Mouse (Mus musculus) spleen, adult 2 months (tissue): Measurements from ENCODE around the gene Vezt. TPM values are rescaled to one million over a fixed set of nuclear protein-coding genes. Genes with fewer than 3 reads are reported as not detected.

ENCODE experiments used
- DNase-seq, 2 experiments: peaks; one replicate each; pipeline versions ENCODE4 v3.0.0 to v3.0.0-alpha.2; 2012 to 2021; ENCODE audit warnings: low spot score in 2 of 2, low read depth in 1 of 2
- H3K27ac ChIP-seq: fragments of 200-500 bp; 2 replicates; pipeline ENCODE4 v1.5.1; 2012; ENCODE audit warnings: low read length, inconsistent platforms; ENCODE audit not compliant: insufficient read depth
- H3K27me3 ChIP-seq: fragments of 200-500 bp; 2 replicates; pipeline ENCODE4 v1.6.1; 2012; ENCODE audit warnings: mild to moderate bottlenecking, moderate library complexity, low read length, inconsistent platforms; ENCODE audit not compliant: control insufficient read depth, insufficient read depth
- H3K36me3 ChIP-seq: fragments of 200-500 bp; 2 replicates; pipeline ENCODE4 v1.6.1; 2012; ENCODE audit warnings: mild to moderate bottlenecking, low read length, inconsistent platforms; ENCODE audit not compliant: control insufficient read depth, insufficient read depth
- H3K4me1 ChIP-seq: fragments of 200-500 bp; 2 replicates; pipeline ENCODE4 v1.6.1; 2011; ENCODE audit warnings: inconsistent platforms; ENCODE audit not compliant: control insufficient read depth, insufficient read depth, insufficient read length
- H3K4me3 ChIP-seq: fragments of 200-500 bp; 2 replicates; pipeline ENCODE4 v1.5.1; 2011; ENCODE audit warnings: mild to moderate bottlenecking, inconsistent platforms; ENCODE audit not compliant: insufficient read depth, insufficient read length; ENCODE audit errors: extremely low read depth
- CTCF ChIP-seq: fragments of 200-500 bp; IDR thresholded peaks from 2 replicates; pipeline ENCODE4 v1.5.1; 2011; ENCODE audit warnings: mild to moderate bottlenecking, inconsistent platforms; ENCODE audit not compliant: insufficient read depth, insufficient read length, insufficient replicate concordance; ENCODE audit errors: extremely low read depth
- POLR2A ChIP-seq: fragments of 200-500 bp; IDR thresholded peaks from 2 replicates; pipeline ENCODE4 v1.6.1; 2011; ENCODE audit warnings: low read depth, low read length, inconsistent platforms
- WGBS: fragments of 180-500 bp; shearing (Covaris S2); methylation state at CpG from one replicate; pipeline ENCODE4 v1.1.7; 2018; 5-methylcytosine and 5-hydroxymethylcytosine counted together
- polyA plus RNA-seq: library from polyadenylated mRNA; depleted of rRNA; stranded (reverse); fragments of >200 nt; gene quantifications from 2 replicates; pipeline ENCODE4 v1.2.3, GENCODE M21; 2012

Gene Vezt
- polyA plus RNA-seq, 1 experiment: 4.8 TPM

DNA sequence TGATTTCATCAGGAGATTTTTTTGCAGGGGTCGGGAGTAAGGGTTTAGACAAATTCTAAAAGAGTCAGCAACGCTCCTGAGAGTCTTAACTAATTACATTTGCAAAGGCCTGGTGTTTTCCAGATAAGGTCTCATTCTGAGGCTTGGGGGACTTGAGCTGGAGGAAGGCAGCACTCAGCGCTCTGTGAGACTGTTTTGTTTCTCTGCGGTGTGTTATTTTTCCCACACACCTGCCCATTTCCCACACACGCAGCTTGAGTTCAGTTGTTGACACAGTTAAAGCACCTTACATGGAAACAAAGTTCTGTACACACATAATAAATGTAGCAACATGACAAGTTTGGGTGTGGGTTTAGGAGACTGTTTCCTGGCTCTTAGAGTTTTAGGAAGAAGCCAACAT lies 103.6 kb downstream of the Vezt start:
- 70% methylated on average over 5 of the region's 5 CpGs for WGBS
- TF ChIP-seq CTCF (no peak), POLR2A (no peak)
- DNase-seq: no peak

GRCm38 (mm10) chr10:93931431-93931830 lies 104.2 kb downstream of the Vezt start:
- WGBS: 80% methylated on average over 9 of the region's 9 CpGs
- Histone ChIP-seq H3K27me3 (no peaks in the 10 kb centered on the region), H3K27ac (no peak overlapping the region), H3K4me1 (no peaks in the 10 kb centered on the region), H3K36me3 (no peaks in the 10 kb centered on the region), H3K4me3 (no peak overlapping the region)
- TF ChIP-seq CTCF: no peak
- no peak for TF ChIP-seq POLR2A
- no peak for DNase-seq

More for the DNA sequence above, 103.6 kb downstream of the Vezt start:
- Histone ChIP-seq H3K27ac (no peak overlapping the region), H3K4me3 (no peak overlapping the region), H3K36me3 (no peaks in the 10 kb centered on the region), H3K4me1 (no peaks in the 10 kb centered on the region), H3K27me3 (no peaks in the 10 kb centered on the region)

- no peak for TF ChIP-seq POLR2A
- TF ChIP-seq CTCF: no peak
- no peaks in the 10 kb centered on the region for H3K36me3 ChIP-seq
- no peaks in the 10 kb centered on the region for H3K27me3 ChIP-seq
- 59% methylated on average over 4 of the region's 4 CpGs for WGBS
- no peak overlapping the region for H3K27ac ChIP-seq
- no peaks in the 10 kb centered on the region for H3K4me1 ChIP-seq
- no peak overlapping the region for H3K4me3 ChIP-seq
- DNase-seq: no peak
These were observed 105.3 kb downstream of the Vezt start for GRCm38 (mm10) chr10:93930236-93930824.

DNA sequence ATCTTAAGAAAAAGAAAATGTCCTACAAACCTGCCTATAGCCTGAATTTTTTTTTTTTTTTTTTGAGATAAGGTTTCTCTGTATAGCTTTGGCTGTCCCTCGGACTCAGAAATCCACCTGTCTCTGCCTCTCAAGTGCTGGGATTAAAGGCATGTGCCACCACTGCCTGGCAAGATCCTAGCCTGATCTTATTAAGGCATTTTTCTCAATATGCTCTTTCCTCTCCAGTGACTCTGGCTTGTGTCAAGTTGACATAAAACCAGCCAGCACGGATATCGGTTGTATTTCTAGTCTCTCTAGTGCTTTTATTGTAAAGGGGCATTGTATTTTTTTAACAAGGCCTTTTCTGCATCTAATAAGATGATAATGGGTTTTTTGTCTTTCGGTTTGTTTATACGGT lies 111.0 kb downstream of the Vezt start:
- TF ChIP-seq POLR2A (no peak), CTCF (no peak)
- Histone ChIP-seq H3K4me3 (no peak overlapping the region), H3K27ac (no peak overlapping the region), H3K4me1 (no peaks in the 10 kb centered on the region), H3K27me3 (no peaks in the 10 kb centered on the region), H3K36me3 (no peaks in the 10 kb centered on the region)
- no peak for DNase-seq
- WGBS: 90% methylated on average over 5 of the region's 5 CpGs

- DNase-seq: no peak
- no peaks in the 10 kb centered on the region for H3K36me3 ChIP-seq
- no peak overlapping the region for H3K4me3 ChIP-seq
- H3K27me3 ChIP-seq: no peaks in the 10 kb centered on the region
- 83% methylated on average over 4 of the region's 4 CpGs for WGBS
- no peak for TF ChIP-seq CTCF
- no peak for TF ChIP-seq POLR2A
- no peak overlapping the region for H3K27ac ChIP-seq
- no peaks in the 10 kb centered on the region for H3K4me1 ChIP-seq
These were observed 114.5 kb downstream of the Vezt start for GRCm38 (mm10) chr10:93921160-93921559.

DNA sequence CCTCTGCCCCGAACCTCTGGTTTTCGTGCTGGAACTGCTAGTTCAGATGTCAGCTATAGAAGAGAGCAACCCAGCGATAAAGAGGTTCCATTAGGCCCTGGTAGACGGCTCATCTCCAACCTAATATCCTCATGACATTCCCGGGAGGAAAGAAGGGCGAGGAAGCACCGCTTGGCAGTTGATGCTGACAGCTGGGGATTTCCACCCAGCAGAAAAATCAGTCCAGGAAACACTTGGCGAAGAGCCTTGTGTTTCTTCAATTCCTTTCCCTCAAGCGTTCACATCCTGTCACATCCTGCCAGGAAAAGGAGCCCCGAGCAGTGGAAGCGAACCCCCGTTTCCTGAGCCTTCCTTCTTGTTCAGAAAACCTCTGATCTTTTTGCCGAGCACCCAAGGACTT lies 116.4 kb downstream of the Vezt start:
- Histone ChIP-seq H3K4me1 (peaks cover 3% of the 10 kb centered on the region; the same call in 1 of the 2 replicates), H3K27me3 (no peaks in the 10 kb centered on the region), H3K27ac (peak overlapping the region; percentile 44), H3K4me3 (no peak overlapping the region), H3K36me3 (no peaks in the 10 kb centered on the region)
- no peak for TF ChIP-seq POLR2A
- no peak for TF ChIP-seq CTCF
- no peak for DNase-seq
- 52% methylated on average over 13 of the region's 13 CpGs for WGBS

DNA sequence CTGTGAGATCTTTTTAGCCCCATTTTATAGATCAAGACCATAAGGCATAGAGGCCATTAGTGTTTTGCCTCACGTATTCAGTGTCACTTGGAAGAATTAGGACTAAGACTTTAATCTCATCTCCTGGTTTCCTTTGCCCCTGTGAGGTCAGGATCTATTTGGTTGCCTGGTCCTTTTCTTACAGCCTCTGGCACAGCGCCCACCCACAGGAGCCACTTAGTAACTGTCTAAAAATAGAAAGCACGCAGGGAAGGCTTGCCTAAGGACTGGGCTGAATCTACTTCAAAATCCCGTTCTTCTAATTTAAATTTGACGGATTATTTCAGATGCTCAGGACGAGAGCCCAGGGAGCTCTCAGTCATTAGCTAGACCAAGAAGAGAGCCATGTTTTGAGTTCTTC lies 116.9 kb downstream of the Vezt start:
- no peaks in the 10 kb centered on the region for H3K27me3 ChIP-seq
- peaks cover 3% of the 10 kb centered on the region; the same call in 1 of the 2 replicates for H3K4me1 ChIP-seq
- no peaks in the 10 kb centered on the region for H3K36me3 ChIP-seq
- DNase-seq: no peak
- H3K4me3 ChIP-seq: no peak overlapping the region
- WGBS: 56% methylated on average over 6 of the region's 6 CpGs
- H3K27ac ChIP-seq: peak overlapping the region; percentile 44
- TF ChIP-seq CTCF (no peak), POLR2A (no peak)
